Mouse (Mus musculus) CH12.LX (cell line): ENCODE results near the gene Tmem204. TPM values are rescaled to one million over a fixed set of nuclear protein-coding genes. Genes with fewer than 3 reads are reported as not detected.

ENCODE experiments used
- DNase-seq: peaks from one replicate; pipeline ENCODE4 v3.0.0-alpha.2; 2013; ENCODE audit errors: extremely low read depth
- H3K27ac ChIP-seq: 2 replicates; pipeline ENCODE4 v1.5.1; 2012; ENCODE audit warnings: low read depth, mild to moderate bottlenecking, control low read depth, moderate library complexity; ENCODE audit not compliant: insufficient read depth
- H3K27me3 ChIP-seq: replicated peaks from 2 replicates; pipeline ENCODE3; 2012; ENCODE audit warnings: inconsistent platforms
- H3K36me3 ChIP-seq, 2 experiments: replicated peaks in 1 of 2; 2 replicates each; pipeline versions ENCODE3 to v1.6.1; 2012; ENCODE audit warnings: inconsistent platforms in 1 of 2, low read length in 1 of 2, mild to moderate bottlenecking in 1 of 2, mixed read lengths in 1 of 2, moderate library complexity in 1 of 2; ENCODE audit not compliant: control insufficient read depth in 1 of 2, insufficient read depth in 1 of 2
- H3K4me1 ChIP-seq, 2 experiments: 2 replicates each; pipeline ENCODE4 v1.6.1; 2012; ENCODE audit warnings: inconsistent platforms in 1 of 2, moderate library complexity in 1 of 2; ENCODE audit not compliant: insufficient read depth in 2 of 2, control insufficient read depth in 1 of 2
- H3K4me2 ChIP-seq: 2 replicates; pipeline ENCODE4 v1.6.1; 2012; ENCODE audit warnings: low read depth, mild to moderate bottlenecking, control low read depth; ENCODE audit not compliant: poor library complexity, insufficient read depth, severe bottlenecking
- H3K4me3 ChIP-seq, 3 experiments: fragments of 150-350 bp in 1 of 3; sonication (generic) in 1 of 3; replicated peaks in 1 of 3; 2 replicates each; pipeline versions ENCODE3 to v1.5.1; 2011 to 2012; ENCODE audit warnings: low read depth in 2 of 3, low read length in 2 of 3, mild to moderate bottlenecking in 2 of 3, moderate library complexity in 2 of 3, control low read depth in 1 of 3, improper control_type of control experiment in 1 of 3, inconsistent platforms in 1 of 3, mixed read lengths in 1 of 3; ENCODE audit not compliant: poor library complexity in 1 of 3
- H3K79me2 ChIP-seq: replicated peaks from 2 replicates; pipeline ENCODE4 v1.6.1; 2012; ENCODE audit warnings: mild to moderate bottlenecking, moderate library complexity; ENCODE audit not compliant: control insufficient read depth, poor library complexity, insufficient read depth, severe bottlenecking; ENCODE audit errors: extremely low read depth
- H3K9ac ChIP-seq: 2 replicates; pipeline ENCODE4 v1.6.1; 2012; ENCODE audit warnings: low read depth, mild to moderate bottlenecking, control low read depth, moderate library complexity; ENCODE audit not compliant: insufficient read depth
- H3K9me3 ChIP-seq: replicated peaks from 2 replicates; pipeline ENCODE3; 2012; ENCODE audit warnings: low read length, inconsistent platforms, mixed read lengths
- CHD2 ChIP-seq: IDR thresholded peaks from 2 replicates; pipeline ENCODE4 v1.6.1; 2011; ENCODE audit warnings: low read length, improper control_type of control experiment
- CTCF ChIP-seq, 2 experiments: IDR thresholded peaks in 1 of 2; conservative IDR thresholded peaks in 1 of 2; 2 replicates each; pipeline ENCODE4 v1.5.1; 2011 to 2012; ENCODE audit warnings: low read depth in 2 of 2, low read length in 2 of 2, improper control_type of control experiment in 1 of 2, inconsistent platforms in 1 of 2, mild to moderate bottlenecking in 1 of 2, moderate library complexity in 1 of 2
- ETS1 ChIP-seq: conservative IDR thresholded peaks from 2 replicates; pipeline ENCODE4 v1.6.1; 2012; ENCODE audit warnings: low read depth, mild to moderate bottlenecking, inconsistent platforms, low read length, improper control_type of control experiment, moderate library complexity
- HCFC1 ChIP-seq: IDR thresholded peaks from 2 replicates; pipeline ENCODE4 v1.6.1; 2012; ENCODE audit warnings: low read depth, mild to moderate bottlenecking, inconsistent platforms, low read length, improper control_type of control experiment
- JUND ChIP-seq: conservative IDR thresholded peaks from 2 replicates; pipeline ENCODE4 v1.6.1; 2011; ENCODE audit warnings: low read depth, low read length, improper control_type of control experiment
- MAFK ChIP-seq: IDR thresholded peaks from 2 replicates; pipeline ENCODE4 v1.6.1; 2011; ENCODE audit warnings: low read length, improper control_type of control experiment; ENCODE audit not compliant: insufficient replicate concordance
- MAX ChIP-seq: IDR thresholded peaks from 2 replicates; pipeline ENCODE4 v1.6.1; 2011; ENCODE audit warnings: low read length, improper control_type of control experiment
- MEF2A ChIP-seq: IDR thresholded peaks from 2 replicates; pipeline ENCODE4 v1.6.1; 2014; ENCODE audit warnings: low read depth, mild to moderate bottlenecking, inconsistent platforms, low read length, improper control_type of control experiment, borderline replicate concordance
- MYC ChIP-seq: IDR thresholded peaks from 2 replicates; pipeline ENCODE4 v1.6.1; 2011; ENCODE audit warnings: low read depth, mild to moderate bottlenecking, improper control_type of control experiment, low read length
- PAX5 ChIP-seq: IDR thresholded peaks from 2 replicates; pipeline ENCODE4 v1.6.1; 2012; ENCODE audit warnings: low read length, inconsistent platforms, mixed read lengths
- RAD21 ChIP-seq: IDR thresholded peaks from 2 replicates; pipeline ENCODE4 v1.6.1; 2011; ENCODE audit warnings: low read depth, mild to moderate bottlenecking, low read length, improper control_type of control experiment, moderate library complexity
- RCOR1 ChIP-seq: conservative IDR thresholded peaks from 2 replicates; pipeline ENCODE4 v1.6.1; 2012; ENCODE audit warnings: low read depth, mild to moderate bottlenecking, inconsistent platforms, low read length, improper control_type of control experiment
- SIN3A ChIP-seq: IDR thresholded peaks from 2 replicates; pipeline ENCODE4 v1.6.1; 2012; ENCODE audit warnings: low read length, improper control_type of control experiment, inconsistent platforms
- UBTF ChIP-seq: IDR thresholded peaks from 2 replicates; pipeline ENCODE4 v1.6.1; 2012; ENCODE audit warnings: low read depth, mild to moderate bottlenecking, inconsistent platforms, low read length, improper control_type of control experiment, moderate library complexity
- USF1 ChIP-seq: IDR thresholded peaks from 2 replicates; pipeline ENCODE4 v1.6.1; 2014; ENCODE audit warnings: low read depth, mild to moderate bottlenecking, inconsistent platforms, low read length, improper control_type of control experiment
- USF2 ChIP-seq: conservative IDR thresholded peaks from 2 replicates; pipeline ENCODE4 v1.6.1; 2011; ENCODE audit warnings: low read depth, low read length, improper control_type of control experiment
- ZKSCAN1 ChIP-seq: IDR thresholded peaks from 2 replicates; pipeline ENCODE4 v1.6.1; 2012; ENCODE audit warnings: low read depth, inconsistent platforms, low read length, improper control_type of control experiment, borderline replicate concordance
- ZMIZ1 ChIP-seq: IDR thresholded peaks from 2 replicates; pipeline ENCODE4 v1.6.1; 2012; ENCODE audit warnings: low read depth, mild to moderate bottlenecking, inconsistent platforms, low read length, improper control_type of control experiment
- dilution Hi-C: fragments of 300-500 bp; cut with MboI; formaldehyde crosslinking; loops from 2 replicates; pipeline ENCODE4 v1.14.3; 2020; ENCODE audit warnings: low sequenced_read_pairs; ENCODE audit not compliant: extremely low pct_unique_long_range_greater_than_20kb, extremely low pct_ligation_motif_present
- in situ Hi-C: fragments of 300-500 bp; cut with MboI; formaldehyde crosslinking; loops from 3 replicates; pipeline ENCODE4 v1.14.3; 2019; ENCODE audit warnings: low sequenced_read_pairs, low pct_ligation_motif_present, low pct_unique_long_range_greater_than_20kb, mixed read lengths
- polyA plus RNA-seq: library from polyadenylated mRNA; unstranded; fragments of >175 nt; gene quantifications from 2 replicates; pipeline ENCODE4 v1.2.1, GENCODE M21; 2012; ENCODE audit warnings: low read depth; ENCODE audit not compliant: insufficient read length
- total RNA-seq, 2 experiments: library from RNA; depleted of rRNA; stranded (reverse); fragments of 300-350 nt in 1 of 2; fragments of >200 nt in 1 of 2; gene quantifications; 2 replicates each; pipeline ENCODE4 v1.2.3; 2012 to 2014

The Tmem204 gene
- total and polyA plus RNA-seq, 3 experiments = 1.9 TPM; not detected in 2

DNA sequence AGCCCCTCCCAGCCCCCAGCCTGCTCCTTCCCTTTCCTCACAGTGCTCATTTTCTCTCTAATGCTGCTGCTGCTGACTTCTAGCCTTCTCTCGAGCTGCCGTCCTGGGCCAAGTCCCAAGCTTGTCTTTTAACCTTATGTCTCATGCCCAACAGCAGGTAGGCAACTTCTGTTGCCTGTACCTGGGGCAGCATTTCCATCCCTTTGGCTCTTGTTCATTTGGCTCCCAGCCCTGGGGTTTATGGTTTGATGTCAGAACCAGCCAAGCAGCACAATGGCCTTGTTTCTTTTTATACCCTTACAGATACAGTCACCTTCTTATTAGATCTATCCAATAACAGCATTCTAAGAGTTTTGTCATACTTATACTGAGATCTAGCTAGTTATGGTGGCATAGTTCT, 12.8 kb upstream of the Tmem204 start:
- peaks cover 0 to 3% of the 10 kb centered on the region in 2 experiments; a peak in 2 of 4 replicates for H3K4me1 ChIP-seq
- no peak overlapping the region for H3K27ac ChIP-seq
- no peak overlapping the region for H3K4me3 ChIP-seq
- TF ChIP-seq MAFK = no peak
- TF ChIP-seq ETS1 = no peak
- no peak for TF ChIP-seq MEF2A
- no peak for TF ChIP-seq USF1
- no peak for TF ChIP-seq MAX
- TF ChIP-seq UBTF = no peak
- no peak for TF ChIP-seq CTCF (conservative IDR thresholded peaks at IDR 0.05 in 1 of 2, IDR thresholded peaks at IDR 0.05 in 1 of 2; ENCODE audit: low read depth in 2 of 2, low read length in 2 of 2)
- TF ChIP-seq RAD21 = no peak
- TF ChIP-seq ZMIZ1 = no peak
- no peak for TF ChIP-seq HCFC1
- TF ChIP-seq PAX5 = no peak
- no peak for TF ChIP-seq ZKSCAN1
- TF ChIP-seq MYC = no peak
- TF ChIP-seq JUND = no peak
- no peak for TF ChIP-seq USF2
- TF ChIP-seq SIN3A = no peak
- no peak for TF ChIP-seq CHD2
- TF ChIP-seq, all 38 proteins: peak for 0
- H3K9ac ChIP-seq = no peak overlapping the region
- no peak overlapping the region for H3K4me2 ChIP-seq
- H3K27me3 ChIP-seq = no peaks in the 10 kb centered on the region
- no peak for DNase-seq
- in situ Hi-C loops (no loop called here), dilution Hi-C loops (no loop called here)
- peaks cover 51 to 94% of the 10 kb centered on the region in 2 experiments for H3K36me3 ChIP-seq
- no peaks in the 10 kb centered on the region for H3K79me2 ChIP-seq
- no peaks in the 10 kb centered on the region for H3K9me3 ChIP-seq

DNA sequence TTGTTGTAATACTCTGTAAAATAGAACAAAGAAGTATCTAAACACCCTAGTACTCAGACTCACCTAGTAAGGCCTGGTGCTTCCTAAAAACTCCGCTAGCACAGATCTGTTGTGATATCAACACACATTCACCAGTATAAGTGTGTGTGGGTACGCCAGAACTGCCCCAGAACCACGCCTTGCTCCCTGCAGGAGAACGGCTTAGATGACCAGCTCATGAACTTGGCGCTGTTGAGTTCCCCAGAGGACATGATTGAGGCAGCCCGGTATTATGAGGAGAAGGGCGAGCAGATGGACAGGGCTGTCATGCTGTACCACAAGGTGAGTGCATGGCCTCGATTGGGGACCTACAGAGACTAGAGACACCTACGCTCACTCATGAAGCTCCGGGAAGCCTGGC, 7.1 kb upstream of the Tmem204 start:
- Histone ChIP-seq H3K27me3 (no peaks in the 10 kb centered on the region), H3K9ac (no peak overlapping the region), H3K9me3 (no peaks in the 10 kb centered on the region), H3K27ac (no peak overlapping the region), H3K4me1 (peaks cover 0 to 3% of the 10 kb centered on the region in 2 experiments; a peak in 2 of 4 replicates), H3K4me3 (no peak overlapping the region), H3K4me2 (no peak overlapping the region), H3K79me2 (no peaks in the 10 kb centered on the region), H3K36me3 (peaks cover 38 to 94% of the 10 kb centered on the region in 2 experiments)
- TF ChIP-seq ZKSCAN1 (no peak), USF1 (no peak), RCOR1 (no peak), ETS1 (no peak), CHD2 (no peak)
- dilution Hi-C loops = no loop called here
- in situ Hi-C loops = no loop called here
- DNase-seq = no peak
